Mouse (Mus musculus) thymus, postnatal 10 days (tissue): Measurements from ENCODE around the gene Pimreg.

Experiments
- DNase-seq, 2 experiments: peaks; one replicate each; pipeline ENCODE4 v3.0.0; 2021; ENCODE audit warnings: low spot score in 2 of 2

The Pimreg gene

DNA sequence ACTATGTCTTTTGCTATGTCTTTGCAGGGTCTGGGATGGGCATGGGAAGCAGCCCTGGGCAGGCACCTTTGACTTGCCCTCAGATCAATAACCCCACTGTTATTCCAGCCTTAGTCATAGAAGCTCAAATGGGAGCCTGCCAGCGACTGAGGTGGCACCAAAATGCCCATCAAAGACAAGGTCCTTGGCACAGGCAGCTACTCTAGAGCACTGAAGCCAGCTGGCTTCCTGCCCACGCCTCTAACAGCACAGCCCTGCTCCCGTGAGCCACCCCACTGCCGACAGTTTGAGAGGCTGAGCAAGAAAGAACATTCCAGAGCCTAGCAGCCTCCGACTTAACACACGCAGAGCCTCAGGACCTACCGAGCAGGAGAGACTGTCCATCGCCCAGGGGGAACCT is 23.3 kb downstream of the Pimreg start:
- DNase-seq, result no peak

DNA sequence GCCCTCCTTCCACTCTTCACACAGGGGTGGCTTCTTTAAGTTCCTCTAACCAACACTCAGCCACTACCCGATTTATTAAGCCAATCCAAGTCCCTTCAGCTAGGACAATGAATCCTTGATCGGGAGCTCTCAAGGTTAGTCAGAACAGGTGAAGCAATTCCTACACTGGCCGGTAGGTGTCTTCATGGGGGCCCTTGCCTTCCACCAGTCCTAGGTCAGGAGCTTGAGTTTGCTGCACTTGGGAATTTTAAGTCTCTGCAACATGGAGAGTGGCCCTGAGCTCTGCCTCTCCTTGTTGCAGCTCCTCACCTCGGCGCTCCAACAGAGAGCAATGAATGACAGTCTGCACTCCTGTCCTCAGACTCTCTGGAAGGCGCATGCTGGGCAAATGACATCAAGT is 24.5 kb downstream of the Pimreg start:
- peak in 1 of 2 experiments; percentile 22 for DNase-seq

DNA sequence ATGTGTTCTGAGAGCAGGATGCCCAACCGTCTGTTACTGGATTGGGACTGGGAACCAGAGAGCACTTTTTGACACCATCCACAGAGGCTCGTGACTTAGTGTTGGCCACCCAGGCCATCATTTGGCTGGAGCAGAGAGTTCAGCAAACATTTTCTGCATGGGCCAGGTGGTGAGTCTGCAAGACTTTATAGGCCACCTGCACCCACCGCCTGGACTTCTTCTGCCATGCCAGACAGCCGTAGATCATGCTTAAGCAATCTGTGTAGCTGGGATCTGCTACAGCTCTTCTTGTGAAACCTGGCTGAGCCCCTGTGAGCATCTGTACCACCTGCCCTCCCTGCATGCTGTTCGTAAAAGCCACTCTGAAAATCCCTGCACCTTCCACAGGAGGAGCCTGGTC is 25.5 kb downstream of the Pimreg start:
- no peak for DNase-seq

DNA sequence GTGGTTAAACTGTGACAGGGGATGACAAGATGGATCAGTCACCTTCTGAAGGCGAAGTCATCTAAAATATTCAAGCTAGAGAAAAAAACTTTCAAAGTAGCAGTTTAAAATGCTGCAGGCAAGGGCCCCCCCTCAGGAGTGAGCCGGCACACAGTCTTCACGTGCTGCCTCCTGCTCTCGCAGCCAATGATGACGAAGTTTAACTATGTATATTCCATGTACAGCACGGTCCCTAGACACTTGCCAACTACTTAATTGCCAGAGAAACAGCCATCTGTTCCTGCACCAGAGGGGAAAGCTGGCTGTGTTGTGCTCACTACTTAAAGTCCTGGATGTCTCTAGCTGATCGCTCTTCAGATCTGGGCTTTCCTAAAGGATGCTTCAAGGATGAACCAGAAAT is 26.2 kb downstream of the Pimreg start:
- no peak for DNase-seq

DNA sequence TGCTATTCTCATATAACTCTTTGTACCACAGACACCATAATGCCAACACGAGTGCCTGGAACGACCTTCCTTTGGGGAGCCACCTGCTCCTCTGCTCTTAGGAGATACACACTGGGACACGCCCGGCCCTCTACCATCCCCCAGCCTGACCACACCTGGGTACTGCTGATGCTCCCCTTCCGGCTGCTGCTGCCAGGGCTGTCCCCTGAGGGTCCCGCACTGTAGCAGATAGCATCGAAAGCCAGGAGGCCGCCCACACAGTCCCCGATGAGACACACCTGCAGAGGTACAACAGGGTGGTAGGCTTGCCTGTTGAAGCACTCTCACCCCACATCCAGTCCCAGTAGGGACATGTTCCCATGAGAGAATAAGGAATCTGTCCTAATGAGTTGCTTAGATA is 28.9 kb downstream of the Pimreg start:
- no peak for DNase-seq

DNA sequence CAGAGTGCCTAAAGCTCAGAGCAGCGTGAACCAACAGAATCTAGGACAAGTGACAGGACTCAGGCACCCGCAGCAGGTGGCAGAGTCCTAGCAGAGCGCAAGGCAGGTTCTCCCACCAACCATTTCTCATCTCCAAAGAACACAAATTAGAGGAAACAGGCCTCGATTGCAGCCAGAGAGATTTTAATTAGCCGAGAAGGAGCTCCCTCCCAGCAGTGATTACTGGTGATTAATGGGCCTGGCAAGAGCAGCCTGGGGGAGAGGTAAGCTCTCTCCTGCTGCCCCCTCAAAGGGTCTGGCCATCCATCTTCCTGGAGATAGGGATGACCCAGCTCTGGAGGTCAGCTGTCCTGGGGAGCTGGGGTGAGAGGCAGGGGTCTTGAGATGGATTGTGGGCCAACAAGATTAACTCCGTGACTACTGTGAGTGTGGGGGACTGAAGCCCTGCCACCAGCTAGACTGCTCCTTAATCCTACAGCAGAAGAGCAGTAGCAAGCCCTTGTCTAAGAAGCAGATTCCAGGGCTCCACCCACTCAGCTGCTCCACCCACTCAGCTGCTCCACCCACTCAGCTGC is 30.6 kb downstream of the Pimreg start:
- DNase-seq, result no peak

DNA sequence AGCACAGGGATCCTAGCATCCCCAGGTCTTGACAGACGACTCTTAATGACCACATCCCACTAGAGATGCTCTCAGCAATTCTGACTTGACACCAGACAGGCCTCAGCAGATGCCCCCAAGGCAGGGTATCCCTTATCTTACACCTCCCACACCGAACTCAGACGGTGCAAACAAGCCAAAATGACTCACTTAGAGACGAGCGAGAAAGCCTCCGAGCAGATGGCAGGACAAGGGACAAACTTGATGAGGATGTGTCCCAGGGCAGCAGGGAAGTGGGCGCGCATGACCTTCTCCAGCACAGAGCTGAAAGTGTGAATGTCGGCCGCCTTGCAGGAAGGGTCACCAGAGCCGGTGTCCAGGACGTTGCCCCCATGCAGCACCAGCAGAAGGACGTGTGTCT is 32.4 kb downstream of the Pimreg start:
- DNase-seq, result no peak

DNA sequence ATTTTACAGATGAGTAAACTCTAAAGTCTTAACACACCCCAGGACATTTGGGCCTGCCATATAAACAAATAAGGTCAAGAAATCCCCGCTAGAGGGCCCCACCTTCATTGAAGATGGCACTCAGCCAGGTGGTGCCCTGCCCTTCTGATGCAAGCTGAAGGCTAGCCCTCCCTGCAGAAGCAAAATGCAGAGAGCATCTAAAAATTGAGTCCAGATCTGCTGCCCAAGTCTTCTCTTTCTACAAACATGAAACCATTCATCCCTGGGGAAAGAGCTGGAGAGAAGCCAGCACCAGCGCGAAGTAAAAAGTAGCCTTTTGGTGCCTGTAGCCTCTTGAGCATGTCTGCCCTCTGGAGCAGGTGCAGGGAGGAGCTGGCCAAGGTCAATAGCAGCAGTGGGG is 36.2 kb downstream of the Pimreg start:
- no peak for DNase-seq

DNA sequence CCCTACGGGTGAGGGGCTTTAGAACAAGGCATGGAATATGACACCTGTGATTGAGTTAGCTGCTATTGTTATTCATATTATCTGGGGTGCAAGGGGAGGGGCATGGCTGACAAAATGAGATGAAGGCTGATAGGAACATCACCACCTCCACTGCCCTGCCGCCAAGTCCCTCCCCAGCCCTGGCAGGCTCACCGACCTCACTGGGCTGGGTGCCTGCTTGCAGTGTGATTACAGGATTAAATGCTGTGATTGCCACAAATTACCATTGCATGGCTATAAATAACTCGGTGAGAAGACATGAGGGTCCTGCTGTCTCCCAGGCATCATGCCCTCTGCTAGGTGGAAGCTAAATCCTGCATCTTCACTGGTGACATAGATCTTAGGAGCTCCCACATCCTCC is 36.8 kb downstream of the Pimreg start:
- no peak for DNase-seq

DNA sequence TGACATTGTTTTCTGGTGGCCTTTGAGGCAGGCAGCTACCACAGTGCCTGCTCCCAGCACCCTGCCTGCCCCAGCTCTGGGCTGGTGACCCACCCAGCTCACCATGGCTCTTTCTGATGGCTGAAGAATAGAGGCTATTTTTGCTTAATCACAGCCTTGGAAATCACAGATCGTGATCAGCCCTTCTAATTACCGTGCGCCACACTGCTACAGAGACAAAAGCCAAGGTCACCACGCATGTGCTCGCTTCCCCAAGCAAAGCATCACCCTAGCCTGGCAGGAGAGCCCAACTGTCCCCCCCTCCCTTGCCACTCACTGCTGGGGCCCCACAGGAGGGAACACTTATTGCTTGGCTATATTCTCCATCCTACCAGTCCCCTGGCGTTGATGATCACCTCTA is 38.6 kb downstream of the Pimreg start:
- no peak for DNase-seq

DNA sequence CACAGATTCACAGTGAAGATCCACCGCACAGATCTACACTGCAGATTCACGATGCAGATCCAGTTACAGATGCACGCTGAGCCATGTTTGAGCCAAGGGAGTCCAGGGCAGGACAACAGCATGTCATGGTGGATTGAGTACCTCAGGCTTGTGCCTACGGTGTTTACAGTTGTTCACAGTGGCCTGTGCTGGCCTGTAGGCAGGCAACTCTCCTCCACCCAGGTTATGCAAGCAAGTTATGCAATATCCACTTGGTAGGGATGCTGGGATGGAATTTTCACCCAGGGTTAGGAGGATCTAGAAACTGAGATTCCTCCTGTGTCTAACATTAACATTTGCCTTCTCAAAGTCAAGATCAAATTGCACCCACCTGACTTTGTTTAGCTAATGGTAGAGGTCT is 40.8 kb downstream of the Pimreg start:
- no peak for DNase-seq

DNA sequence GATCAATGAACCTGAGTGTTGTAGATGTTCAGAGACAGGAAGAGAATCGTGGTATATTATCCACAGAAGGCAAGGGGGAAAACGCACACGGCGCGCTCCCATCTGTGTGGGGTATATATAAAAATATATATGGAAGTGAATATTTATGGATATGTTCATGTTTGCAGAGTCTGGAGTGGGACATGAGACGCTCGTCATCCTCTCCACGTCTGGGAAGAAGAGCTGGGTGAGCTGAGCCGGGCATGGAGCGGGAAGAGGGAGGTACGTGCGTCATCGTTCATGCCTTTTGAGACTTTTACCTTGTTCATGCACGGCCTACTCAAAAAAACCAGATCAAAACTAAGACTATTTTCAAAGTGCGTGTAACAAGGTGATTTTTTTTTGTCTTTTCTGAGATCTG is 42.5 kb downstream of the Pimreg start:
- no peak for DNase-seq

DNA sequence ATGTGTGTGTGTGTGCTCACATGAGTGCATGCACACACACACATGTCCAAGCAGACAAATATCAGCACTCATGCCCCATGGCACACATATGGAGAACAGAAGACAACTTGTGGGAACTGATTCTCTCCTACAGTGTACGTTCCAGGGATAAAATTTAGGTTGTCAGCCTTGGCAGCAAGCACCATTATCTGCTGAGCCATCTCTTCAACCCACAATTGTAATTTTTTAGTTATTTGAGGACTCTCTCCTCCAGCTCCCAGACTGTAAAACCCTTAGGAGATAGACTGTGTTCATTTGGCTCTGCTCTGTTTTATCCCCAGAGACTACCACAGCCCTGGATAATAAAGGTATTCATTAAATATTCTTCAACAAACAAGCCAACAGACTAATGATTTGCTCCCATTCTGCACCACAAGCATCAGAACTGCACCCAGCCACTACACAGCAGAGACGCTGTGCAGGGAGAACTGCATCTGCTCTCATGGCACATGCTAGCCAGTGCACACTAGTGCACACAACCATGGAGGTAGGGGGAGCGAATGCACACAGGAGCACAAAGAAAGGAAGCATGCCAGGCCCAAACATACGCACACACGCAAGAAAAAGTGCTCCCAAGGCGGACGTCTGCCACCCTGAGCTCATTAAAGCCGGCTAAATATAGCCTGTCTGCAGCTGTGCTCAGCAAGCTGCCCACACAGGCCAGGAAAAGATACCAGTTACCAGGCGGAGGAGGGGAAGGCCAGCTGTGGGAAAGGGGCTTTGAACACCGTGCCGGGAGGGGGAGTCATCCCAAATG is 44.6 kb downstream of the Pimreg start:
- DNase-seq, result no peak

DNA sequence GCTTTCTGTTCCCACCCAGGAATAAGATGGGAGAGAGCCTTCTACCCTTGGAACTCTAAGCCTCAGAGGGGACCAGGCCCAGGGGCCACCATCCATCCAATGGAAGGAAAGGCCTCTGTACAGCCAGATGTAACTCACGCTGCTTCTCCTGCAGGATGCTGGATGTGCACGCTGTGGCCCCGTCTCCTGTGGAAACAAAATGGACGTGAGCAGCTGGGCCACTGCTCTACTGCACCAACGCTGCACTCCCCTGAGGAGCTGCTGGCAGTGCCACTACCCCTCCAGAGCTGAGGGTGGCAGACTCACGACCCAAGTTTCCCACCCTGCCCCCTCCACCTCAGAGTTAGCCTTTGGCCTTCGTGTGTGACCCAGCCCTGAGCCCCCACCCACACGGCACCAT is 50.6 kb downstream of the Pimreg start:
- DNase-seq, result no peak

DNA sequence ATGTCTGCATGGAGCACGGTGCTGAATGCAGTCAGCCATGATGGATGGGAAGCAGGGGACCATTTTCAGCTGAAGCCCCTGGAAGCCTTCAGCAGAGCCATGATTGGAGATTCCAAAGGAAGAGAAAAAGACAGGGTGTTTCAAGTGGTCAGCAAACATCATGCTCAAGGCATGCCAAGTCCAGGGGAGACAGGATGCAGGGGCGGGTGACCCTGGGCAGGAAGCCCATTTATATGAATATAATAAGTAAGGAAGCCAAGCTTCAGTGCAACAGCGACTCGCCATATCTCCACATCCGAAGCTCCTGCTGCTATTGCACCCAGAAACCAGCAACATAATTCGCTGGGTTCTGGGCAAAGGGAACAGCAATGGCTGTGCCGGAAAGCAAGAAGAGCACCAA is 52.6 kb downstream of the Pimreg start:
- DNase-seq, result no peak

DNA sequence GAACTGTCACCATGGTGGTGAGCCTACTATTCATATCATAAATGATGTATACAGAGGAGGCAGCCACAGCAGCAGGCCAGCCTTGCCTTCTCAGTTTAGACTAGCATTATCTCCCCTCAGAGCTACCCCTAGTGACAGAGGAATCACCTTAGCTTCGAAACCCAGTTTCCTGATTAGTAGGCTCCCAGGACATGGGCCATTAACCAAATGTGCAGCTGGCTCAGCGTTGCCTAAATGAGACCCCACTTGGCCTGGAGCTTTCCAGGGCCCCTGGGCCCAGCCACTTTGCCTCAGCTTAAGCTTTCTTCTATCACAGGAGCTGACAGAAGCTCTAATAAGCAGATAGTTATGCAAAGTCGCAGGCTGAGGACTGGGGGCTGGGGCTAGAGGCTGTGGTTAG is 54.2 kb downstream of the Pimreg start:
- DNase-seq, result no peak
